Mouse (Mus musculus): ENCODE results near the gene Cct7.

GRCm38 (mm10) chr6:85423836-85424379 is 27.4 kb upstream of the Cct7 start, which contains the start of gene Noto:
- TF ChIP-seq CTCF (IDR thresholded peaks at IDR 0.05; ENCODE audit: extremely low read depth, insufficient read length, insufficient replicate concordance, low read depth, low read length): no peak
- TF ChIP-seq POLR2A (IDR thresholded peaks at IDR 0.05; ENCODE audit: low read depth, low read length): no peak

Data from small intestine, adult 2 months (tissue).